Mouse (Mus musculus) urinary bladder, postnatal 4 days (tissue): Measurements from ENCODE around the gene Slc25a3.
A peak's percentile ranks its signal among the peaks of the same experiment; 100 is the strongest.

Experiments used
- DNase-seq, 2 experiments: peaks; one replicate each; pipeline ENCODE4 v3.0.0; 2021 to 2022; ENCODE audit warnings: low spot score in 2 of 2

The Slc25a3 gene

GRCm38 (mm10) chr10:91123828-91124822 is at the start of gene Slc25a3:
Slc25a3 (minus strand) TSS chr10:91124059.
- DNase-seq: peak; percentile 97 to 98

DNA sequence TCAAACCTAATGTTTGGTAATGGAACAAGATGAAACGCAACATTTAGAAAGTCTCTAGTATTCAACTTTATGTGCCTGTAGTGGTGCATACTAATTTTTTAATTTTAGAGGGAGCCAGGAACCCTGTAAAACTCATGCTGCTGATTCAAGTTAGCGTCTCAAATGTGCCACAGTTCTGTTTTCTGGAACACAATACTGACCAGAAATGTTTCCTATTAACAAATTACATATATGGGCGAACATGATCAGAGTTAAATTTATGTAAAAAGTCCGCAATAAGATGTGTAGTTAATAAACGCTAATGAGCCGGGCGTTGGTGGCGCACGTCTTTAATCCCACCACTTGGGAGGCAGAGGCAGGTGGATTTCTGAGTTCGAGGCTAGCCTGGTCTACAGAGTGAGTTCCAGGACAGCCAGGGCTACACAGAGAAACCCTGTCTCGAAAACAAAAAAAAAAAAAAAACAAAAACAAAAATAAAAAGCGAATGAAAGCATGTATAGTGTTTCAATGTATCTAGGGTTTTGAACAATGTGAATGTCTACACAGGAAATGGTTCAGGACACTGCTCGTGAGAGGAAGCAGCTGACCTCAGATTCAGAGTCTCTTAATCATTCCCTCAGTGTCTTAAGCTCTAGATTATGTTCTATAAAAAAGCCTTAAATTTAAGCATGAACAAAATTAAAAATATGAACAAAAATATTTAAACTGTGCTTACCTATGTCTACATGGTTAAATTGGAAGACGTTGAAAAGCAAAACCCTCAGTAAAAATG is 48.7 kb upstream of the Slc25a3 start:
- peak in 1 of 2 experiments; percentile 8 for DNase-seq

DNA sequence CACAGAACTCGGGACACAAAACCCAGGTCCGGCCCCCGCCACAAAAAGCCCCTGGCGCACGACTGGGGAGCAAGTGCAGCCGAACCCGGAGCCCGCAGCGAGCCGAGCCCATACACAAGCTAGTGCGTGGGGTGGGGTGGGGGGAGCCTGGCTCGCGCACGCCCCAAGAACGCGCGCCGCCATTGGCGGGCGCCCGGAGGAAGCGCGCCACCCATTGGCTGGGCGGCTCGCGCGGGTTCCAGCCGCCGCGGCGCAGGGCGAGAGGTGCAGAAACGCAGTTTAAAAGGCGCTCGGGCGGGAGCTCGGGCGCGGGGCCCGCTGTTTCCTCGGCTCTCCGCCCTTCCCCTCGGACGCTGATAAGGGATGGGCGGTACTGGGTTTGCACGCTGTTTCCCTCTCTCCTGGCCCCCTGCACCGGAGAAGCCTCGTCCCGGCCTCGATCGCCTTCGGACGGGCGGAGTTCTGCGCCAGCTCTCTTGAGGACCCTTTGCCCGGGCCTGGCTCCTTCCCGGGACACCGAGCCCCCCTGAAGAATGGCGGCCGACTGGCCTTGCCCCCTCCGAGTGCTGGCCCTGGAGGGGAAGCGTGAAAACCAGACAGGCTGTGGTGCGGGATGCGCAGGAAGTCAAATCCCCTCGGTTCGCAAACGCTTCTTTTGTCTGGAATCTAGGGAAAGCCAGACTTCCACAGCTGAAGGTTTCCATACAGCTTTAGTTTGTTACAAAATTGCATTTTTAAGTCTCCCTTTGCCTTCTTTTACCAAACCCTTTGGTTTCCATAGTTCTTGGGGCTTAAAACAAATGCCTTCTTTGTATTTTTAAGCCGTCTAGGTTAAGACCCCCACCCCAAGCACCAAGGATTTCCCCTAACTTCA is 47.8 kb upstream of the Slc25a3 start:
- peak; percentile 93 to 95 for DNase-seq

- peak in 1 of 2 experiments; percentile 63 for DNase-seq
These were observed 47.2 kb upstream of the Slc25a3 start for GRCm38 (mm10) chr10:91171041-91171440.

- DNase-seq: peak; percentile 81 to 86
These were observed 46.5 kb upstream of the Slc25a3 start for GRCm38 (mm10) chr10:91170143-91170941.

DNA sequence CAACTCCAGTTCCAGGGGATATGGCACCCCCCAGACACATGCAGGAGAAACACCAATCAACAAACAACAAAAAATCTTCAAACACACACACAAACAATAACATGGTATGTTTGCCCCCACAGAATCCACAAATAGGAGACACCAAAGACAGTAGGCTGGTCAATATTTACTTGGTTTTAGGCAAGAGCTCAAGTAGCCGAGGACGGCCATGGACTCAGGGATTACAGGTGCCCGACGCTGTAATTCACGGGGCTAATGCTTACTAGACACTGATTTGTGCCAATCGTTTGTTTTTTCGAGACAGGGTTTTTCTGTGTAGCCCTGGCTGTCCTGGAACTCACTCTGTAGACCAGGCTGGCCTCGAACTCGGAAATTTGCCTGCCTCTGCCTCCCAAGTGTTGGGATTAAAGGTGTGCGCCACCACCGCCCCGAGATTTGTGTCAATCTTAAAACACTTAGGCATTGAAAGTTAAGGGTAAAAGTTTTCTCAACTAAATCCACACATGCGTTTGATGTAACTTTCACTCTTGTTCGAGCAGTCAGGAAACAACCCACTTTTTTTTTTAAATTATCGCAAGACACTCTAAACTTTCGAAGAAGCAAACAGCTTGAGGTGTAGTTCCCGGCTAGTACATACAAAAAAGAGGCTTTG is 45.7 kb upstream of the Slc25a3 start:
- DNase-seq: no peak

- DNase-seq: no peak
These were observed 43.5 kb upstream of the Slc25a3 start for GRCm38 (mm10) chr10:91167352-91167751.

DNA sequence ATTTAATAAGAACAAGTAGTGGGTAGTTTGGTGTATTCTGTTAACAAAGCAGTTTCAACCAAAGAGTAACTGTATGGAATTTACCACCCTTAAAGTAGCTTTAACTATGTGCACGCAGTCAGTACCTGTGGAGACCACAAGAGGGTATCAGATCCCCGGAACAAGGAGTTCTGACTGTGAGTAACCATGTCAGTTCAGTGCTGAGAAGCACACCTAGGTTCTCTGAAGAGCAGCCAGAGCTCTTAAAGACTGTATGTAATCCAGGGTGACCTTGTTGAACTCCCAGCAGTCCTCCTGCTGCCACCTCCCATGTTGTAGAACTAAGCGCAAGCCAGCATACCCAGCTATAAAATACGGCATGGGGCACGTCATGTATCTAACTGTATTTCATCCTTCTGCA is 43.0 kb upstream of the Slc25a3 start:
- DNase-seq: no peak

DNA sequence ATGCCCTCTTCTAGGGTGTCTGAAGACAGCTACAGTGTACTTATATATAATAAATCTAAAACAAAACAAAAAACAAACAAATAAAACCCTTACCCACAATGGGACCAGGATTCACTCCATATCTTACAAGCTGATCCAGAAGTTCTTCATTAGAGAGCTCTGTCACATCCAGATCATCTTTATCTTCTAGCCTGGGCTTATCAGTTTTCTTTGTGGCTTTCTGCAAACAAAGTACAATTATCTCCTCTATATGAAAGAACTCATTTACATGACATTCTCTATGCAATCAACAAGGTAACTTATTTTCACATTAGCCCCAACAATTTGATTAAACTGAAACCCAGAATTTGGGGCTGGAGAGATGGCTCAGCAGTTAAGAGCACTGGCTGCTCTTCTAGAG is 42.0 kb upstream of the Slc25a3 start:
- DNase-seq: no peak

- no peak for DNase-seq
These were observed 40.6 kb upstream of the Slc25a3 start for GRCm38 (mm10) chr10:91164491-91164890.

GRCm38 (mm10) chr10:91162511-91163163 is 38.8 kb upstream of the Slc25a3 start:
- no peak for DNase-seq

DNA sequence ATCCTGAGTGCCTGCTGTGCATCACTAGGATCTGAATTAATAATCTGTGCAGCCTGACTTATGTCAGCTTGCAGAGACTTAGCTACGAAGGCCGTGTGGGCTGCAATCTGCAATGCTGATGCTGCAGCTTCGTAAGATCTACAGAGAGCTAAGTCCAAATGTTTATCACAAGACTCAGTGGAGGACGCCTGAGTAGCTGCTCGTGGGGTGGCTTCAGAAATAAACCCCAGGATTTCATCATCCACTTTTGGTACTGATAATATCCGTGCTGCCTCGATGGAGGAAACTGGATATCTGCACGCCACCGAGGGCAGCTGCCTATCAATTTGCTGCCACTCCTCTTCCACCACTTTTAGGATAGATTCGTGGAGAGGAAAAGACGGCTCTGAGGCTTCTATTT is 38.2 kb upstream of the Slc25a3 start:
- DNase-seq: no peak

DNA sequence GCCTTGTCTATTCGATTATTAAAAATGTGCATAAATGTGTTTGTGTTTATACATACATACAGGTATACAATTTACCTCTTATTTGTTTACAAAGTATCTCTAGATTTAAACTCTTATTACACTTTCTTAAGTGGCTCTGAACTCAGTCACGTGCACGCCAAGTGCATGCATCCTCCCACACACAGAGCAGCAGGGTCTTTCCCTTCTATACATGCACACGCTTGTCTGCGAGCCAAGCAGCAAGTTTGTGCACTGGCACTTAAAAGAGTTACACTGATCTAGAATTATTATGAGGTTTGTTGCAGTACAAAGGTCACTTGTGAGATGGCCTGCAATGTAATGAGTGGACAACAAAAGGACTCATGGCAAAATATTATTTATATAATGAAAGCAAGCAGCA is 37.1 kb upstream of the Slc25a3 start:
- no peak for DNase-seq

GRCm38 (mm10) chr10:91158442-91158841 is 34.6 kb upstream of the Slc25a3 start:
- DNase-seq: no peak

DNA sequence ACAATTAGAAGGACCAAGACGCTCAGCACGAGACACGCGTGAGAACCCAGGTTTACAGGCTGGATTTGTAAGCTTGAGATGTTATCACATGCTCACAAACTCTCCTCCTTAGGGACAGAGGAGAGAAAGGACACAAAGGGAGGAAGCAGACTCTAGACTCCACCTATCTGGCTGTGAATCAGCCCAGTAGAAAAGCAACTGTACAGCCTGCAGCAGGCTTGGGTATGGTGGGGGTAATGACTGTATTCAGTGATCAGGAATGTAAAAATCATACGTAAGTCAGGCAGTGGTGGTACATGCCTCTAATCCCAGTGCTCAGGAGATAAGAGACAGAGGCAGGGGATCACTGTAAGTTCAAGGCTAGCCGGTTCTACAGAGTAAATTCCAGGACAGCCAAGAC is 32.5 kb upstream of the Slc25a3 start:
- DNase-seq: no peak

DNA sequence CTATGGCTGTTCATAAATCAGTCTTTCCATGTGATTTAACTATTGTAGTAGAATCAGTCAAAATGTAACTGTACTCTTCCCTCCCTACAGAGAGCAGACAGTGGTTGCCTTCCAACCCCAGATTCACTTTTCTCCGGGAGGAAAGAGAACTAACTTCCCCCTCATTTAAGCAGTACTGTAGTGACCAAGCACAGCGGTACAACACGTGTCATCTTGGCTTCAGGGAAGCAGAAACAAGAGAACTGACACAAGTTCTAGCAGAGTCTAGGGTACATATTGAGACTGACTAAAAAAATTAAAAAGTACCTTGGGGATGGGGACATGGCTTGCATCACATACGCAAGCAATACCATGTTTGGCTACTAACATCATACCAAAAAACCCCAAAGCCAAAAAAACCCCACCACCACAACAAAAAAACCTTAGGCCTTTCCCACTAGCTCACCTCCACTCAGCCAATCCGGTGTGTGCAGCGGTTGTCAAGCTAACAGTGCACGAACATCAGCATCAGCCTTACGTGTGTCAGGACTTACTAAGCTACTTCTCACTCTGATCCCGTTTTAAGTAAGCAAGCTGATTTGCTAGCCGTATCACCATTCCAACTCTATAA is 30.1 kb upstream of the Slc25a3 start:
- DNase-seq: no peak

DNA sequence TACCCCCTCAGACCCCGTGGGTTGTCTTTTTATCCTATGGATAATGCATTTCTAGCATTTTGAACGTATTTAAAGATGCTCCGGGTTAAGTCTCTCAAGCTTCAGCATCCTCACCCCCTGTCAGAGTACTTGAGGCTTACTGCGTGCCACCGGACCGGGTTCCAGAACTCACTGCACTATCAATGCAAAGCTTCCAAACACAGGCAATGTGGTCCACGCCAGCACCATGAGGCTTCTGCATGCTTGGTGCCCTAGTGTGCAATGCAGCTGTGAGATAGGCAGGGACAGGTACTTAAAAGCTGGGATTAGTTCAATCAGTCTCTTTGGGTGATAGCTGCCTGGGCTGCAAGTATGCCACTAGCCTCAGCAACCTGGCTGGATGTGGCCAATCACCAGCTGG is 21.6 kb upstream of the Slc25a3 start:
- DNase-seq: no peak

- DNase-seq: no peak
These were observed 19.7 kb upstream of the Slc25a3 start for GRCm38 (mm10) chr10:91143313-91144230.
